Mouse (Mus musculus) induced T-regulatory cell, adult 2 months (primary cell): Measurements from ENCODE around the gene Pde7b.

Source experiments
- DNase-seq: peaks from one replicate; pipeline ENCODE4 v3.0.0-alpha.2; 2012; ENCODE audit warnings: low read depth

Pde7b gene

GRCm38 (mm10) chr10:20722651-20723520 lies 2.0 kb downstream of the Pde7b start:
- no peak for DNase-seq

GRCm38 (mm10) chr10:20719201-20719600 lies 5.7 kb downstream of the Pde7b start:
- no peak for DNase-seq

DNA sequence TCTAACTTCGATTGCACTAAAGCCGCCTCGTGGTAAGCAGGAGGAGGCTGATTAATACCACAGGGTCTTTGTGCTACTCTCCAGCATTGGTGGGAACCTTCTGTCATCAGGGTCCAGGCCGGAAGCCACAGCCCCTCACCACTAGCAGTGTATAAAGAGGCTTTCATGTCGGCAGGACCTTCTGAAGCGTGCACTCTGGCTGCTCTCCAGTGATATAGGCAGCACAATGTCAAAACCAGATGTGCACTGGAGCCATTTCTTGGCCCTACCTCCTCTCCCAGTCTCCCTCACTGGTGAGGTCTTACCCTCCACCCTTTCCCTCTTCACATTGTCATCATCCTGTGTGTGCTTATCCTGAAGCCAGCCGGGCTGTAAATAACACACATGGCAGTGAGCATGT lies 24.2 kb downstream of the Pde7b start:
- DNase-seq, result no peak

DNA sequence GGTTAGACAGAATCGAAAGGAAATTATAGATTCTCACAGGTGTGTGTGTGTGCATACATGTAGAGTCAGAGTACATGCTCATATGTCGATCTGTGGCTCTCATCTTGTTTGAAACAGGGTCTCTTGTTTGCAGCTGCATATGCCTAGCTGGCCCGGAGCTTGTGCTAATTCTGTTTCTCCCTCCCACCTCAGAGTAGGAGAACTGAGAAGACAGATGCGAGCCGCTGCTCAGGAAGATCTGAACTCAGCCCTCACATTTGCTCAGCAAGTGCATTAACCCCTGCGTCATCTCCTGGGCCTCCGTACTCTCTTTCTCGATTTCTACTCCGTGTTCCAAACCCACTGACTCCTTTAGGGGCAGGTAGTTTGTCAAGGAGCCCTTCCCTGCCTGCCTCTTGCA lies 25.0 kb downstream of the Pde7b start:
- DNase-seq, result no peak

DNA sequence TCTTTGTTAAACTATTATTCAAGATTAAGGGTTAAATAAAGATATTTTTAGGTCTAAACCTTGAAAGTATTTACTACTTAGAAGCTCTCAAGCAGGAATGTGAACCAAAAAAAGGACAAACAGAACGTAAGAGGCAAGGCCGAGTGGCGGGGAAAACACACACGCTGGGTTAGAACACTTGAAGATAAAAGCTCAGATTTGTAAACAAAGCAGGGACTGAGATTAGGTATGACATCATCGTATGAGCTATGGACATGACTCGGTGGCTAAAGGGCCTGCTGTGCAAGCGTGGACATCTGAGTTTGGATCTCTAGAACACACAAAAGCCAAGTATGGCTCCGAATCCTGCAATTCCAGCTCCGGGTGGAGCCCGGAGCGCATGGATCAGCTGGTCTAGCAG lies 29.2 kb downstream of the Pde7b start:
- no peak for DNase-seq

- no peak for DNase-seq
These were observed 34.9 kb downstream of the Pde7b start for GRCm38 (mm10) chr10:20690002-20690401.

DNA sequence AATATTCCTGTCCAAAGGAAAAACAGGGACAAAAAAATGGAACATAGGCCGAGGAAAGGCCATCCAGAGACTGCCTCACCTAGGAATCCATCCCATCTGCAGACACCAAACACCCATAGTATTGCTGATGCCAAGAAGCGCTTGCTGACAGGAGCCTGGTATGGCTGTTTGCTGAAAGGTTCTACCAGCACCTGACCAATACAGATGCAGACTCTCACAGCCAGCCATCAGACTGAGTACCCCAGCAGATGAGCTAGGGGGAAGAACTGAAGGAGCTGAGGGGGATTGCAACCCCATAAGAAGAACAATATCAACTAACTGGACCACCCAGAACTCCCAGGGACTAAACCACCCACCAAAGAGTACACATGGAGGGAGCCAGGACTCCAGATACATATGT lies 40.7 kb downstream of the Pde7b start:
- DNase-seq, result no peak

DNA sequence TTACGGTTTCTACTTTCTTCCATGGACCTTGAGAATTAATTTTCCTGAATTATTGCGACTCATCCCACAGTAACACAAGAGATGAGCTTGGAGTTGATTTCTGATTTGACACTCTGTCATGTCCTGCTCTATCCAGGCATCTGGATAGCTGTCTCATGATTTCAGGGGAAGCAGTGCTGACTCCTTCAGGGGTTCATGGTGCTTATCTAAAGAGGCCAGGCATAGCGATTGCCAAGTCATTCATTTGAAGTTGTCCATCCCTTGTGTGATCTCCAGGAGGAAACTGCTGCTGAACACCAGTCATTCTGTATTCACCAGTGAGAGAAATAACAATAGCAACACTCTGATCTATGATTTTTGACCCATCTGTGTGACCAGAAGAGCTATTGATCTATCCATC lies 43.9 kb downstream of the Pde7b start:
- no peak for DNase-seq

DNA sequence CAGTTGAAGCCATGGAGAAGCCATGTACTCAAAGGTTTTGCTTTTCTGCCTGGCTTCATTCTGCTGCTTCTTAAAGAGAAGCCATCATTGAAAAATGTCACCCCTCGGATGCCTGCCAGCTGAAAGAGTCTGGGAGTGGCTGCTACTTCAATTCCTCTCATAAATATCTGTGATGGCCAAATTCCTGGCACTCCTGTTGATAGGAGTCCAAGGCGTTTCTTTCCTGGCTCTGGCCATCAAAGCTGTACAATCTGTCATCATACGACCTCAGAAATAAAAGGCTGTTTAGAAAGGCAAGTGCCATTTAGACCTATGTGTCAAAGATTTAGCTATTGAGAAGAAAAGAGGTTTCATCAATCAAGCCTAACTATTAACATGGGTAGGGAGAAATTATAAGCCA lies 49.6 kb downstream of the Pde7b start:
- no peak for DNase-seq

DNA sequence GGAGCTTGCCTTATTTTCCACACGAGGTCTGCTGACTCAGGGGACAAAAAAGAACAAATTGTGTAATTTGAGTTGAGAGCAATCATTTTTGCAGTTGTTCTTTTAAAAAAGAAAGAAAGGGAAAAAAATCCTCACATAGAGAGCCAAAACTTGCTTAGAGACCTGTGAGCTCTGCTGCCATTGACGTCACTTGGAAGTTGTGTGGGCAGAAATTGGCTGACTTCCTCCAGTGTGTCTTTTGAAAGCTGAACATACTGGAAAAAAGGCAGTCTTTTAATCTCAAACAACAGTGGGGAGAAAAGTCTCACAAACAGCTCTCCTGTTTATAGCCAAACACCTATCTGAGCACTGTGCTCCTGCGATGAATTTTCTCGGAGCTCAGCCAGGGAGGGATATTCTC lies 51.1 kb downstream of the Pde7b start:
- DNase-seq, result peak; percentile 16

GRCm38 (mm10) chr10:20672591-20672990 lies 52.3 kb downstream of the Pde7b start:
- DNase-seq, result no peak

DNA sequence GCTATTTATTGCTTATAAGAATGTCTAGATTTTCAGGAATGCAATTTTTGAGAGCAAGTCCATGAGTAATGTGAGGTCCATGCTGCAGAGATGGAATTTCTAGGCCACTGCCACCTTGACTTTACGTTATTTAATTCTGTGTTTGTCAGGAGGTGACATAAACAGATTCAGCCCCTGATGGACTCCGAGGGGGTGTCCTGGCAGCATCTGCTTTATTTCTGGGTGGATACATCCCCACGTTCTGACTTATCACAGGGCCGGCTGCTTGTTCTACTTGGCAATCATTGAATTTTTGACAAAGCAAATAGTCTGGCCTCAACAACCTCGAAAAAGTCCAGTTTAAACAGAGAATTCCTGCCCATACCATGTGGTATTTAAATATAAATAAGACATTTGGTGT lies 53.3 kb downstream of the Pde7b start:
- DNase-seq, result no peak

GRCm38 (mm10) chr10:20670541-20670940 lies 54.3 kb downstream of the Pde7b start:
- DNase-seq, result no peak

DNA sequence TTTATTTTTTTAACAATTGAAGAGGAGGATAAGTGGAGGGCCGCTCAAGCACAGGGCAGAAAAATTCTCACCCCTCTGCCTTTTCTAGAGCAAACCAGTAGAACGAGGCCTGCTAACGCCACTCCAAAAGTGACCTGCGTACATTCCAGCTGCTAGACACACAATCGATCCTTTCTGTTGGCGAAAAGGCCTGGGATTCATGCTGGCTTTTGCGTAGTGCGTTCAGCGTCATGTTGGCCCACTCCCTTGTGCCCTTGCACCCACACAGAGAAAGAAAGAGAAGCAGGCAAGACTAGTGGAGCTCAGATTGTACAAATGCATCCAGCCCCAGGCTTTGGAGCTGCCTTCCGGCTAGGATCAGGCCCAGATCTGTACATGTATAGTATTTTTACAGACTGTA lies 55.4 kb downstream of the Pde7b start:
- no peak for DNase-seq

GRCm38 (mm10) chr10:20668577-20668976 lies 56.3 kb downstream of the Pde7b start:
- no peak for DNase-seq

DNA sequence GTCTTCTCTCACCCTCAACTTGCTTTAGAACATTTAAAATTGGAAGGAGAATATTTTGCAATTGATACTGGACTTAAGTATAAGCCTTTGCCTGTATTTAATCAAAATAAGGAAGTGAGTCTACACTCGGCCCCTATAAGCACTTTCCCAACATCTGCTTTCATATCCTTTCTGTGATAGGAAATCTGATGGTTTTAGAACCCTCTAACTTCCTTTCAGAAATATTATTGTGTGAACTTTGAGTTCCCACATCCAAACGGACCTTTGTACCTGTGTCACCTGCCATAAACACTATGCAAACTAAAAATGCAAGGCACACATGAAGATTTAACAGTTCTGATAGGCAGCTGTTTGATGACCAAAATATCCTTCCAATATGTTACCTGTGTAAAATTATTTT lies 58.2 kb downstream of the Pde7b start:
- no peak for DNase-seq

GRCm38 (mm10) chr10:20662951-20663350 lies 61.9 kb downstream of the Pde7b start:
- DNase-seq, result no peak

- DNase-seq, result no peak
These were observed 63.2 kb downstream of the Pde7b start for GRCm38 (mm10) chr10:20661684-20662083.

DNA sequence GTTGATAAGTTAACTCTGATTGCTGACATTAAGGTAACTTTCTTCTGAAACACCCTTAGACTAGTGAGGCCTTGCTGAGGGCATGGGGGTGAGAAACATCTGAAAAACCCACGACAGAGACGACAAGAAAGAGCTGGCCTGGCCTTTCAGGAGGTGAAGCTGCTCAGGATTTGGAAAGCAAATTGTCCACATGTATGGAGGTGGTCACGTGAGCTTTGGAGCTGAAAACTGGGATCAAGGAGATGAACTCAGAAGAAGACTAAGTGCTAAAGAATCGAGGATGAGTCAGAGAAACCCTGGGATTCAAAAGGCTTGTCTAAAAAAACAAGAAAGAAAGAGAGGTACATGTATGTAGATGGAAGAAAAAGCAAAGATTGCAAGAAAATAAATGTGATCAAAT lies 65.2 kb downstream of the Pde7b start:
- DNase-seq, result no peak

GRCm38 (mm10) chr10:20659268-20659667 lies 65.6 kb downstream of the Pde7b start:
- no peak for DNase-seq

DNA sequence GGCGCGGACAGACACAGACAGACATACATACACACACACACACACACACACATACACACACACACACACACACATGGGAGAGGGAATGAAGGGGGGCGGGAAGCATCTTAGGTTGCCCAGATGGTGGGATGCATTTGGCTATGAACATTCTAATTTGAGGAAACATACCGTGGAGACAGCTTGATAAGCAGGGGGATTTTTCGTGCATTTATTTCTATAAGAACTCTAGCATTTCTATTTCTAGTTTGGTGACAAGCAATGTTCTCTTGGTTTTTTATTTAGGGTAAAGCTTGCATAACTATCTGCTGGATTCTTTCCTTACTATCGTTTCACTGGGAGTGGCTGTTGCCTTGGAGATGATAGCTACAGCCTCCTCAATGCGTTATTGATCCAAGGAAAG lies 66.2 kb downstream of the Pde7b start:
- DNase-seq, result no peak

DNA sequence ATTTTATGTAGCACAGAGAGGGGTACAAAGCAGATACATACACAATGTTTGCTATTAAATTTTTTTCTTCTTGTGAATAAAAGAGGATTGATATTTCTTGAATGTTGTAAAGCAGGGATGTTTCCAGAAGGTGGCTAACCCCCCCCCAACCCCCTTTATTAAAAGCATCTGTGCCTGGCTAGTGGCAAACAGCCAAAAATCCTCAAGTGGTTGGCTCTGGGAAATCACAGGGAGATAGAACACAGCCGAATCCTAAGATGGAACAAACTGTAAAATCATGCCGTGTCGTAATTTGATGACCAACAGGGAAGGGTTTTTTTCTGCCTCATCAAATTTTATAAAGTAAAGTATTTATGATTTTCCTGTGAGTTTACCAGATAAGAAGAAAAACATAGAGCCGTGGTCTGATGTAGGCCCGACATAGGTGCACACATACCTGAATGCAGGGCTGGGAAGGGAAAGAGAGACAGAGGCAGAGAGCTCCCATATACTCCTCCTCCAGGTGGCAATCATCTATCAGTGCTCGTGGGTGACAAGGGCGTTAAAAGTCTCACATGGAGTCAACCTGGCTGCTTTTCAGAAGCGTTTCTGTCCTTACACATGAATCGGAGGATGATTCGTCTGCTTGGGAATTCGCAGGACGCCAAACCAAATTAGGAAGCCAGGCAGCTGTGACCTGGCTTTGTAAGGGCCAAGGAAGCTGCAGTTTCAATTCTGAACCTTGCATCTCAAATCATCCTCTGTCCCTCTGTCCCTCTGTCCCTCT lies 67.4 kb downstream of the Pde7b start:
- no peak for DNase-seq

GRCm38 (mm10) chr10:20654590-20654989 lies 70.3 kb downstream of the Pde7b start:
- DNase-seq, result no peak
